Mouse (Mus musculus) ovary, postnatal 10 days (tissue): Measurements from ENCODE around the gene Gm10147.
"Not testable (repeated sequence)": the region's sequence is repeated elsewhere in the genome, so short reads cannot be mapped to it uniquely, and the experiment has no call there.

ENCODE experiments used
- DNase-seq: peaks from one replicate; pipeline ENCODE4 v3.0.0; 2022; ENCODE audit warnings: low spot score

Gene Gm10147

GRCm38 (mm10) chrX:28607742-28608141 lies at the start of gene Gm10147:
Gm10147 (minus strand) TSS chrX:28607842.
- DNase-seq, result not testable (repeated sequence)
